Comparison of ENCODE assay signal across 24 mouse cellular contexts in the genomic region with DNA sequence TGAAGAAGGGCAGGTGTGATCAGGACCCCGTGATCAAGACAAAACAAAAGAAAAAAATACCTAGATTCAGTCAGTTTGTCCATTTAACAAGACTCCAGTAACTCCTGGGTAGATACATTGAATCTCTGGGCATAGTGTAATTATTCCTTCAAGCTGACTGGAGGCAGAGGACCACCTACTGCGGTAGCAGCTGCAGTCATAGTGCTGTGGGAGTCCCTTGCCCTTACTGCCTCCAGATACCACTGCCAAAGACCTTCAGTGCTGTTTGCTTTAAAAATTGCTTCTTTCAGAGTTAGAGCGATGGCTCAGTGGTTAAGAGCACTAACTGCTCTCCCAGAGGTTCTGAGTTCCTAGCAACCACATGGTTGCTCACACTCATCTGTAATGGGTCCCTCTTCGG.
DNase-seq lines count a peak whose midpoint lies in the region; ATAC-seq lines count a peak whose summit lies in the region.
"Had no signal": no experiment of that assay in that cellular context is flagged by ENCODE, and none has a peak within 500 bp of the region (broad histone marks: within the 10 kb centered on the region; RNA-seq: fewer than 3 reads in every experiment).

No protein-coding gene starts in this region.

- H3K36me3 ChIP-seq in heart, embryonic 10.5 days, result no peaks in the 10 kb centered on the region
- H3K36me3 ChIP-seq in embryonic facial prominence, embryonic 10.5 days (replicated peaks), result no peaks in the 10 kb centered on the region
- H3K36me3 ChIP-seq: embryonic facial prominence, embryonic 12.5 days; forebrain, embryonic 15.5 days; G1E had no signal

- H3K9me3 ChIP-seq in heart, embryonic 10.5 days, result no peaks in the 10 kb centered on the region
- no peaks in the 10 kb centered on the region for H3K9me3 ChIP-seq in embryonic facial prominence, embryonic 10.5 days
- H3K9me3 ChIP-seq: embryonic facial prominence, embryonic 12.5 days; forebrain, embryonic 13.5 days; forebrain, embryonic 15.5 days had no signal

- no peak overlapping the region for H3K4me3 ChIP-seq in heart, embryonic 10.5 days
- H3K4me3 ChIP-seq in embryonic facial prominence, embryonic 10.5 days, result no peak overlapping the region
- H3K4me3 ChIP-seq: embryonic facial prominence, embryonic 12.5 days; forebrain, embryonic 13.5 days; forebrain, embryonic 15.5 days had no signal

- H3K27me3 ChIP-seq in heart, embryonic 10.5 days (ENCODE audit: insufficient read depth, poor library complexity, severe bottlenecking), result no peaks in the 10 kb centered on the region
- H3K27me3 ChIP-seq in embryonic facial prominence, embryonic 10.5 days (replicated peaks; ENCODE audit: low read depth, poor library complexity, severe bottlenecking), result 0 out of 2 replicates have a peak, but pooled peaks cover 3% of the 10 kb centered on the region
- H3K27me3 ChIP-seq: CH12.LX; embryonic facial prominence, embryonic 12.5 days; forebrain, embryonic 13.5 days; forebrain, embryonic 15.5 days; Patski had no signal

- H3K4me1 ChIP-seq in heart, embryonic 10.5 days, result peaks cover 14% of the 10 kb centered on the region; the same call in 1 of the 2 replicates
- peaks cover 33% of the 10 kb centered on the region for H3K4me1 ChIP-seq in embryonic facial prominence, embryonic 10.5 days
- H3K4me1 ChIP-seq: forebrain, embryonic 13.5 days; forebrain, embryonic 15.5 days had no signal

- 83% methylated on average over 4 of the region's 4 CpGs for WGBS in heart, embryonic 10.5 days
- WGBS in embryonic facial prominence, embryonic 10.5 days, result 79% methylated on average over 4 of the region's 4 CpGs

- H3K27ac ChIP-seq in heart, embryonic 10.5 days, result no peak overlapping the region
- peak overlapping the region; percentile 35 for H3K27ac ChIP-seq in embryonic facial prominence, embryonic 10.5 days (replicated peaks)
- H3K27ac ChIP-seq: forebrain, embryonic 13.5 days; forebrain, embryonic 15.5 days had no signal

- ATAC-seq in CD4-positive, CD25-positive, alpha-beta regulatory T cell, adult 4 months, result no peak
- ATAC-seq: activated CD4-positive, CD25-positive, alpha-beta regulatory T cell, adult 4 months; forebrain, embryonic 13.5 days; forebrain, embryonic 15.5 days; forebrain, postnatal 0 days; Patski had no signal

- DNase-seq in heart, embryonic 10.5 days (ENCODE audit: low spot score), result peak; percentile 45
- DNase-seq in heart, adult 9 months (ENCODE audit: low spot score in 2 of 2), result no peak
- peak; percentile 35 for DNase-seq in left cerebral cortex, postnatal 4 days
- no peak for DNase-seq in left cerebral cortex, postnatal 14 days (ENCODE audit: low spot score in 2 of 2)
- no peak for DNase-seq in embryonic facial prominence, embryonic 10.5 days (ENCODE audit: low spot score)
- DNase-seq in ovary, adult 18-20 months (ENCODE audit: low spot score), result no peak
- DNase-seq: adrenal gland, adult 8-10 months; adrenal gland, postnatal 14 days; adrenal gland, postnatal 36 days; cerebellum, adult 11 months; cerebellum, adult 18-20 months; cerebellum, adult 8-10 months; cerebellum, adult 9-11 months; cerebellum, postnatal 36 days; embryo, embryonic 11 days; forebrain, postnatal 0 days had no signal

- intact Hi-C loops in left cerebral cortex, postnatal 4 days (cut with DNase I), result no loop called here
- intact Hi-C loops in left cerebral cortex, postnatal 14 days (cut with DNase I), result no loop called here

Comparison
In these comparisons a context has a peak if more than half of its experiments do, and no peak if none do; other contexts are left out.
1. DNase-seq: peak in heart, embryonic 10.5 days (single experiment) and left cerebral cortex, postnatal 4 days (single experiment); none in heart, adult 9 months (0 of 2), left cerebral cortex, postnatal 14 days (0 of 2), embryonic facial prominence, embryonic 10.5 days (single experiment) and ovary, adult 18-20 months (single experiment).